Mouse (Mus musculus) hindbrain, postnatal 0 days (tissue): ENCODE measurements at regions not wholly inside any gene's neighbourhood (a gene's known extent, or its start where the extent isn't known, plus 50 kb on each side); places are given as distances from the start of the nearest gene placed in this dataset.

Experiments used
- ATAC-seq: fragments of 200-750 bp; cut with Nextera tagmentation; 2 replicates; pipeline ENCODE4 v1.8.0; 2017; ENCODE audit warnings: mild to moderate bottlenecking, moderate TSS enrichment, moderate library complexity
- DNase-seq: peaks from one replicate; pipeline ENCODE4 v3.0.0-alpha.2; 2015; ENCODE audit warnings: low spot score
- H3K27ac ChIP-seq: fragments of 300-500 bp; sonication (generic); 2 replicates; pipeline ENCODE4 v1.5.1; 2014; ENCODE audit warnings: mild to moderate bottlenecking
- H3K27me3 ChIP-seq: fragments of 300-500 bp; sonication (generic); 2 replicates; pipeline ENCODE4 v1.6.1; 2014; ENCODE audit warnings: low read length, mixed read lengths; ENCODE audit not compliant: insufficient read depth
- H3K36me3 ChIP-seq: fragments of 300-500 bp; sonication (generic); 2 replicates; pipeline ENCODE4 v1.6.1; 2014; ENCODE audit warnings: low read length, mixed read lengths; ENCODE audit not compliant: insufficient read depth
- H3K4me1 ChIP-seq: fragments of 300-500 bp; sonication (generic); 2 replicates; pipeline ENCODE4 v1.6.1; 2014; ENCODE audit warnings: antibody characterized with exemption, low read length, mixed read lengths; ENCODE audit not compliant: insufficient read depth
- H3K4me2 ChIP-seq: fragments of 300-500 bp; sonication (generic); 2 replicates; pipeline ENCODE4 v1.6.1; 2014; ENCODE audit warnings: low read depth, mild to moderate bottlenecking, low read length, moderate library complexity, mixed read lengths
- H3K4me3 ChIP-seq: fragments of 300-500 bp; sonication (generic); 2 replicates; pipeline ENCODE4 v1.5.1; 2014; ENCODE audit warnings: low read length
- H3K9ac ChIP-seq: fragments of 300-500 bp; sonication (generic); replicated peaks from 2 replicates; pipeline ENCODE4 v1.6.1; 2014; ENCODE audit warnings: mild to moderate bottlenecking, low read length, moderate library complexity, mixed read lengths
- H3K9me3 ChIP-seq: fragments of 300-500 bp; sonication (generic); 2 replicates; pipeline ENCODE4 v1.6.1; 2016; ENCODE audit warnings: low read length, mixed read lengths
- CTCF ChIP-seq: IDR thresholded peaks from 2 replicates; pipeline ENCODE4 v1.5.1; 2016; ENCODE audit warnings: antibody characterized with exemption, control low read depth, low read depth
- WGBS: fragments of 180-500 bp; shearing (Covaris S2); extraction: QIAGEN DNeasy Blood & Tissue Kit; methylation state at CpG from one replicate; pipeline ENCODE4 v1.1.7; 2014; 5-methylcytosine and 5-hydroxymethylcytosine counted together

GRCm38 (mm10) chr7:88959332-88960124 lies 444.5 kb downstream of the Tmem135 start:
- Histone ChIP-seq H3K4me1 (no peaks in the 10 kb centered on the region), H3K9me3 (no peaks in the 10 kb centered on the region), H3K4me3 (no peak overlapping the region), H3K27ac (no peak overlapping the region), H3K27me3 (no peaks in the 10 kb centered on the region), H3K36me3 (no peaks in the 10 kb centered on the region), H3K4me2 (no peak overlapping the region), H3K9ac (no peak overlapping the region)
- 65% methylated on average over 6 of the region's 6 CpGs for WGBS
- DNase-seq (no peak), ATAC-seq (no peak)
- no peak for TF ChIP-seq CTCF

- no peaks in the 10 kb centered on the region for H3K27me3 ChIP-seq
- no peaks in the 10 kb centered on the region for H3K4me1 ChIP-seq
- no peak overlapping the region for H3K27ac ChIP-seq
- H3K9ac ChIP-seq = no peak overlapping the region
- H3K4me3 ChIP-seq = no peak overlapping the region
- no peaks in the 10 kb centered on the region for H3K9me3 ChIP-seq
- DNase-seq = no peak
- no peak for ATAC-seq
- H3K36me3 ChIP-seq = no peaks in the 10 kb centered on the region
- TF ChIP-seq CTCF = no peak
- H3K4me2 ChIP-seq = no peak overlapping the region
- WGBS = 77% methylated on average over 3 of the region's 3 CpGs
Measured at GRCm38 (mm10) chr7:88954978-88955377, 449.0 kb downstream of the Tmem135 start.

GRCm38 (mm10) chr7:88945338-88945737 lies 458.7 kb downstream of the Tmem135 start:
- Histone ChIP-seq H3K36me3 (no peaks in the 10 kb centered on the region), H3K4me1 (no peaks in the 10 kb centered on the region), H3K9ac (no peak overlapping the region), H3K4me3 (no peak overlapping the region), H3K27me3 (no peaks in the 10 kb centered on the region), H3K9me3 (no peaks in the 10 kb centered on the region), H3K4me2 (no peak overlapping the region), H3K27ac (no peak overlapping the region)
- ATAC-seq = 0 out of 2 replicates have a peak, but pooled peaks have one; percentile 43
- no peak for DNase-seq
- TF ChIP-seq CTCF = no peak

GRCm38 (mm10) chr7:88944936-88945335 lies 459.1 kb downstream of the Tmem135 start:
- Histone ChIP-seq H3K9me3 (no peaks in the 10 kb centered on the region), H3K27me3 (no peaks in the 10 kb centered on the region), H3K4me1 (no peaks in the 10 kb centered on the region), H3K4me2 (no peak overlapping the region), H3K36me3 (no peaks in the 10 kb centered on the region), H3K4me3 (no peak overlapping the region), H3K9ac (no peak overlapping the region), H3K27ac (no peak overlapping the region)
- DNase-seq (no peak), ATAC-seq (no peak)
- 32% methylated on average over 2 of the region's 2 CpGs for WGBS
- no peak for TF ChIP-seq CTCF

GRCm38 (mm10) chr7:88941246-88941910 lies 462.6 kb downstream of the Tmem135 start:
- DNase-seq = no peak
- 63% methylated on average over 9 of the region's 9 CpGs for WGBS
- Histone ChIP-seq H3K27ac (no peak overlapping the region), H3K4me3 (no peak overlapping the region), H3K9ac (no peak overlapping the region), H3K27me3 (no peaks in the 10 kb centered on the region), H3K36me3 (no peaks in the 10 kb centered on the region), H3K9me3 (no peaks in the 10 kb centered on the region), H3K4me1 (no peaks in the 10 kb centered on the region), H3K4me2 (no peak overlapping the region)
- no peak for ATAC-seq
- no peak for TF ChIP-seq CTCF

GRCm38 (mm10) chr7:88940196-88940595 lies 463.8 kb downstream of the Tmem135 start:
- Histone ChIP-seq H3K4me2 (no peak overlapping the region), H3K36me3 (no peaks in the 10 kb centered on the region), H3K9ac (no peak overlapping the region), H3K9me3 (no peaks in the 10 kb centered on the region), H3K4me3 (no peak overlapping the region), H3K27me3 (no peaks in the 10 kb centered on the region), H3K4me1 (no peaks in the 10 kb centered on the region), H3K27ac (no peak overlapping the region)
- 86% methylated on average over 2 of the region's 2 CpGs for WGBS
- no peak for DNase-seq
- no peak for TF ChIP-seq CTCF
- no peak for ATAC-seq

- H3K4me1 ChIP-seq = no peaks in the 10 kb centered on the region
- H3K36me3 ChIP-seq = no peaks in the 10 kb centered on the region
- no peak overlapping the region for H3K4me3 ChIP-seq
- no peak overlapping the region for H3K9ac ChIP-seq
- H3K27me3 ChIP-seq = no peaks in the 10 kb centered on the region
- no peak for TF ChIP-seq CTCF
- DNase-seq = peak; percentile 37
- H3K27ac ChIP-seq = no peak overlapping the region
- 55% methylated on average over 6 of the region's 6 CpGs for WGBS
- no peaks in the 10 kb centered on the region for H3K9me3 ChIP-seq
- peak; percentile 56; the same call in 1 of the 2 replicates for ATAC-seq
- no peak overlapping the region for H3K4me2 ChIP-seq
Measured at GRCm38 (mm10) chr7:88928245-88928795, 475.7 kb downstream of the Tmem135 start.
